Mouse (Mus musculus) small intestine, adult 2 months (tissue): Measurements from ENCODE around the gene Asb13. TPM values are rescaled to one million over a fixed set of nuclear protein-coding genes. Genes with fewer than 3 reads are reported as not detected.

Experiments
- H3K27ac ChIP-seq: fragments of 200-500 bp; 2 replicates; pipeline ENCODE4 v1.5.1; 2012; ENCODE audit warnings: low read depth, low read length, control low read depth, inconsistent platforms; ENCODE audit not compliant: insufficient read depth
- H3K27me3 ChIP-seq: fragments of 200-500 bp; 2 replicates; pipeline ENCODE4 v1.6.1; 2012; ENCODE audit warnings: mild to moderate bottlenecking, moderate library complexity, low read length, inconsistent platforms; ENCODE audit not compliant: control insufficient read depth, insufficient read depth
- H3K36me3 ChIP-seq: fragments of 200-500 bp; 2 replicates; pipeline ENCODE4 v1.6.1; 2012; ENCODE audit warnings: mild to moderate bottlenecking, low read length, control low read depth, inconsistent platforms; ENCODE audit not compliant: control insufficient read depth, insufficient read depth
- H3K4me1 ChIP-seq: fragments of 200-500 bp; 2 replicates; pipeline ENCODE4 v1.6.1; 2012; ENCODE audit warnings: low read length, inconsistent platforms, mixed read lengths; ENCODE audit not compliant: control insufficient read depth, insufficient read depth, insufficient read length
- H3K4me3 ChIP-seq: fragments of 200-500 bp; 2 replicates; pipeline ENCODE4 v1.5.1; 2012; ENCODE audit warnings: low read depth, mild to moderate bottlenecking, control low read depth, inconsistent platforms, low read length, moderate library complexity
- CTCF ChIP-seq: fragments of 200-500 bp; IDR thresholded peaks from 2 replicates; pipeline ENCODE4 v1.5.1; 2012; ENCODE audit warnings: low read depth, mild to moderate bottlenecking, control low read depth, inconsistent platforms, low read length, moderate library complexity, mixed read lengths; ENCODE audit not compliant: insufficient replicate concordance, insufficient read length; ENCODE audit errors: extremely low read depth
- POLR2A ChIP-seq: fragments of 200-500 bp; IDR thresholded peaks from 2 replicates; pipeline ENCODE4 v1.6.1; 2012; ENCODE audit warnings: low read depth, mild to moderate bottlenecking, control low read depth, inconsistent platforms, low read length, moderate library complexity
- WGBS: fragments of 180-500 bp; shearing (Covaris S2); methylation state at CpG from one replicate; pipeline ENCODE4 v1.1.7; 2018; 5-methylcytosine and 5-hydroxymethylcytosine counted together
- polyA plus RNA-seq: library from polyadenylated mRNA; depleted of rRNA; stranded (reverse); fragments of >200 nt; gene quantifications from 2 replicates; pipeline ENCODE4 v1.2.3, GENCODE M21; 2012; rRNA removed

Gene Asb13
- polyA plus RNA-seq, 1 experiment: 15.9 TPM

GRCm38 (mm10) chr13:3673622-3674021 lies 39.8 kb downstream of the Asb13 start:
- H3K4me3 ChIP-seq: no peak overlapping the region
- H3K27me3 ChIP-seq: no peaks in the 10 kb centered on the region
- no peak overlapping the region for H3K27ac ChIP-seq
- H3K36me3 ChIP-seq: no peaks in the 10 kb centered on the region
- TF ChIP-seq CTCF (no peak), POLR2A (no peak)
- 80% methylated on average over 4 of the region's 4 CpGs for WGBS
- peaks cover 13% of the 10 kb centered on the region; the same call in 1 of the 2 replicates for H3K4me1 ChIP-seq

DNA sequence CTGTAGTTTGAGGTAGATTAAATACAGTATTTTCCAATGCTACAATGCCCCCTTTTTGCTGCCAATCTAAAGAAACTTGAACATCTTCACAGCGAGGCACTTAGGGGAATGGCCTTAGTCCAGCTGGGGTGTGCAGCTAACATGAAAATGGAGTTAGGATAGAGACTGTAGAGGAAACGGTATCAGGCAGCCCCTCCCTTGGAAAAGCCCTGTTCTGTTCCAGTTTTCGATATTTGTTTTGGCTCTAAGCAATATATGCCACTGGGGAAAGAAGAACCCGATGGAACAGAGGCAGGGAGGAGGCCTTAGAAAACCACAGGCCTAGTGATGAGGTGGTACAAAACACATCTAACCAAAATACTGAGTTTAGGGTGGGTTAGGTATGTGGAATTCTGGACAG lies 42.0 kb downstream of the Asb13 start:
- Histone ChIP-seq H3K4me1 (no peaks in the 10 kb centered on the region), H3K27ac (no peak overlapping the region), H3K36me3 (no peaks in the 10 kb centered on the region), H3K27me3 (no peaks in the 10 kb centered on the region), H3K4me3 (no peak overlapping the region)
- 59% methylated on average over 4 of the region's 4 CpGs for WGBS
- TF ChIP-seq CTCF (no peak), POLR2A (no peak)

DNA sequence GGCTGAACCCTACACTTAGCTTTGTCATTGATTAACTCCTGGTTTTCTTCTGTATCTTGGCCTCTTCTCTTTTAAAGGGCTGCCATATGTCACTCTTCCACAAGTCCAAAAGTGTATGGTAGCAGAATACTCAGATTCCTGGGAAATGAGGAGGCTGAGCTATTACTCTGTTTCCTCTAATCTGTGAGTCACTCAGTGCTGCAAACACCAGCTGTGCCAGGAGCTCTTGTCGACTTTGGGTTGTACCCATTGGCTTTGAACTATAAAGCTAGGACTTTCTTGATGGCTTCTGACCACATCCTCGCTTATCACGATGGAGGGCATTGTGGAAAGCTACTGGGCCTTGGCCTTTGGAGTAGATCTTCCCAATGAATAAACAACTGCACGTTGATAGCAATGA lies 45.3 kb downstream of the Asb13 start:
- 65% methylated on average over 4 of the region's 4 CpGs for WGBS
- Histone ChIP-seq H3K36me3 (no peaks in the 10 kb centered on the region), H3K4me1 (no peaks in the 10 kb centered on the region), H3K4me3 (no peak overlapping the region), H3K27ac (no peak overlapping the region), H3K27me3 (no peaks in the 10 kb centered on the region)
- TF ChIP-seq CTCF (no peak), POLR2A (no peak)

DNA sequence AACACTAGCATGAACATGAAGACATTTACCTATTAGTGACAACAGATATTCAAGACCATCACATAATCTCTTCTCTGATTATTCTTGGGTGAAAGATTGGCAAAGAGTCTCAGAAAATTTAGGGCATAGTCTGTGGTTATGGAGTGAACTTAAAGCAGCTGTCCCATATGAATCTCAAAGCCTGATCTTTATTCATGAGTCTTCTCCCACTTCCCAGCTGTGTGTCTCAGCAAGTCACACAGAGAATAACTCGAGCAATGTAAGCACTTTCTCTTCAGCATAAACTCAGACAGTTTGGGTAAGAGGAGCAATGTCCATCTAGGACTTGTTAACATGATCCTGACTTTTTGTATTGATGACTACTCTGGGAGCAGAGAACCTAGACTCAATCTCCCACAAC lies 52.5 kb downstream of the Asb13 start:
- Histone ChIP-seq H3K4me3 (no peak overlapping the region), H3K4me1 (no peaks in the 10 kb centered on the region), H3K27ac (no peak overlapping the region), H3K36me3 (no peaks in the 10 kb centered on the region), H3K27me3 (no peaks in the 10 kb centered on the region)
- 64% methylated on average over 1 of the region's 1 CpGs for WGBS
- no peak for TF ChIP-seq CTCF
- TF ChIP-seq POLR2A: no peak

- TF ChIP-seq POLR2A (no peak), CTCF (no peak)
- Histone ChIP-seq H3K4me1 (no peaks in the 10 kb centered on the region), H3K4me3 (no peak overlapping the region), H3K36me3 (no peaks in the 10 kb centered on the region), H3K27me3 (no peaks in the 10 kb centered on the region), H3K27ac (no peak overlapping the region)
- WGBS: 44% methylated on average over 11 of the region's 11 CpGs
Measured at GRCm38 (mm10) chr13:3694599-3695343, 60.9 kb downstream of the Asb13 start.

GRCm38 (mm10) chr13:3696977-3697735 lies 63.3 kb downstream of the Asb13 start:
- H3K27me3 ChIP-seq: no peaks in the 10 kb centered on the region
- H3K4me1 ChIP-seq: peaks cover 3% of the 10 kb centered on the region; the same call in 1 of the 2 replicates
- H3K4me3 ChIP-seq: no peak overlapping the region
- no peaks in the 10 kb centered on the region for H3K36me3 ChIP-seq
- WGBS: 86% methylated on average over 8 of the region's 8 CpGs
- no peak for TF ChIP-seq CTCF
- no peak for TF ChIP-seq POLR2A
- H3K27ac ChIP-seq: no peak overlapping the region

DNA sequence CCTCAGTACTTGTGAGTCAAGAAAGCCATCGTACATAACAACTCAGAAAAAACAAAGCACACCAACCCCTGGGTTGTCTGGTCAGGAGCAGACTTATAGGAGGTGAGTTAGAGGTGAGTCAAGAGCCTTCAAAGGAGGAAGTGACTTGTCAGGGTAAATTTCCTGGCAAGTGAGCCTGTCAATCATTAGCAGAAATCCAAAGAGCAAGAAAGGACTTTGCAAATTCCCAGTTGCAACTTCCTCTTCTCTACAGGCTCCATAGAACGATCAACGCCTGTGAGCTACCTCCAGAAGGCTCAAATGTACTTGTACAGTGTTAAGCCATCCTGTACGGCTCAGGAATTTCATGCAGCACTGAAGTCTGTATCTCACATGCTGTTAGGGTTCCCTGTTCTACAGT lies 66.9 kb downstream of the Asb13 start:
- TF ChIP-seq POLR2A (no peak), CTCF (no peak)
- H3K36me3 ChIP-seq: no peaks in the 10 kb centered on the region
- H3K27ac ChIP-seq: peak overlapping the region; percentile 98
- no peaks in the 10 kb centered on the region for H3K27me3 ChIP-seq
- peaks cover 3% of the 10 kb centered on the region; the same call in 1 of the 2 replicates for H3K4me1 ChIP-seq
- no peak overlapping the region for H3K4me3 ChIP-seq
- WGBS: 17% methylated on average over 4 of the region's 4 CpGs

Other genes with a start within 250 kb of the Asb13 start
- 69.7 and 115 TPM in 2 replicates for gene Gdi2, start 96.0 kb upstream of the Asb13 start, polyA plus RNA-seq
- gene Fam208b, start 22.9 kb upstream of the Asb13 start, polyA plus RNA-seq: 0.56 and 0.74 TPM in 2 replicates
- gene Calml3, start 170.3 kb downstream of the Asb13 start, polyA plus RNA-seq: not detected in 2 replicates
- gene Calm4, start 203.7 kb downstream of the Asb13 start, polyA plus RNA-seq: not detected in 2 replicates
- gene Calm5, start 220.1 kb downstream of the Asb13 start, polyA plus RNA-seq: not detected in 2 replicates